ENCODE assay signal across 8 mouse cellular contexts in genomic region chr17:28232475-28233060, GRCm38 (mm10). TPM values are rescaled to one million over a fixed set of nuclear protein-coding genes. Genes with fewer than 3 reads are reported as not detected.
DNase-seq lines count a peak whose midpoint lies in the region; ATAC-seq lines count a peak whose summit lies in the region.

Gene Ppard (plus strand): TSS chr17:28232700.

- peak within 1 kb of the TSS; percentile 96 for H3K9ac ChIP-seq in heart, embryonic 13.5 days
- peak within 1 kb of the TSS; percentile 96 for H3K9ac ChIP-seq in liver, embryonic 12.5 days
- H3K9ac ChIP-seq in stomach, embryonic 15.5 days, result peak within 1 kb of the TSS; percentile 95

- peak within 1 kb of the TSS; percentile 82 for H3K27ac ChIP-seq in heart, embryonic 13.5 days (replicated peaks)
- peak within 1 kb of the TSS; percentile 81 for H3K27ac ChIP-seq in liver, embryonic 12.5 days
- peak within 1 kb of the TSS; percentile 91 for H3K27ac ChIP-seq in stomach, embryonic 15.5 days

- no peaks in the 10 kb centered on the region for H3K9me3 ChIP-seq in heart, embryonic 13.5 days
- H3K9me3 ChIP-seq in liver, embryonic 12.5 days (replicated peaks), result no peaks in the 10 kb centered on the region
- no peaks in the 10 kb centered on the region for H3K9me3 ChIP-seq in stomach, embryonic 15.5 days

- WGBS in heart, embryonic 13.5 days, result under 1% methylated on average over 47 of the region's 57 CpGs
- 3% methylated on average over 46 of the region's 57 CpGs for WGBS in liver, embryonic 12.5 days (ENCODE audit: insufficient replicate concordance)
- under 1% methylated on average over 45 of the region's 57 CpGs for WGBS in stomach, embryonic 15.5 days

- DNase-seq in CD4-positive helper T cell, adult 2 months (ENCODE audit: low read depth, low spot score), result peak; percentile 96
- DNase-seq in brain, embryonic 18.5 days (ENCODE audit: low read depth, low spot score), result peak; percentile 82
- peak; percentile 100 for DNase-seq in kidney, postnatal 10 days
- DNase-seq in natural killer cell, adult 2 months (ENCODE audit: low spot score in 2 of 2), result peak; percentile 96 to 97

- H3K4me2 ChIP-seq in heart, embryonic 13.5 days, result peak within 1 kb of the TSS; percentile 92
- H3K4me2 ChIP-seq in liver, embryonic 12.5 days, result peak within 1 kb of the TSS; percentile 74
- peak within 1 kb of the TSS; percentile 87 for H3K4me2 ChIP-seq in stomach, embryonic 15.5 days

- ATAC-seq in erythroid progenitor cell, adult 5-6 weeks (replicated peaks; ENCODE audit: low FRiP score, poor library complexity, severe bottlenecking), result peak; percentile 97
- ATAC-seq in heart, embryonic 13.5 days (ENCODE audit: extremely low read depth, insufficient number of reproducible peaks, low FRiP score, low TSS enrichment), result peak; percentile 89
- ATAC-seq in liver, embryonic 12.5 days, result peak; percentile 89
- peak; percentile 94 for ATAC-seq in stomach, embryonic 15.5 days (ENCODE audit: insufficient read depth, low FRiP score, low read depth)

- peak within 1 kb of the TSS; percentile 85 for H3K4me3 ChIP-seq in heart, embryonic 13.5 days
- H3K4me3 ChIP-seq in liver, embryonic 12.5 days, result peak within 1 kb of the TSS; percentile 86
- peak within 1 kb of the TSS; percentile 90 for H3K4me3 ChIP-seq in stomach, embryonic 15.5 days (replicated peaks)

- H3K27me3 ChIP-seq in heart, embryonic 13.5 days (replicated peaks), result peaks cover 7% of the 10 kb centered on the region
- no peaks in the 10 kb centered on the region for H3K27me3 ChIP-seq in liver, embryonic 12.5 days (replicated peaks)
- H3K27me3 ChIP-seq in stomach, embryonic 15.5 days (replicated peaks), result no peaks in the 10 kb centered on the region

- peaks cover 18% of the 10 kb centered on the region for H3K4me1 ChIP-seq in heart, embryonic 13.5 days
- H3K4me1 ChIP-seq in liver, embryonic 12.5 days, result peaks cover 54% of the 10 kb centered on the region
- H3K4me1 ChIP-seq in stomach, embryonic 15.5 days, result peaks cover 17% of the 10 kb centered on the region

- H3K36me3 ChIP-seq in heart, embryonic 13.5 days, result peaks cover 7% of the 10 kb centered on the region; the same call in 1 of the 2 replicates
- H3K36me3 ChIP-seq in liver, embryonic 12.5 days, result peaks cover 23% of the 10 kb centered on the region
- peaks cover 5% of the 10 kb centered on the region; the same call in 1 of the 2 replicates for H3K36me3 ChIP-seq in stomach, embryonic 15.5 days

RNA-seq across cellular contexts. Expression of gene Ppard, which starts in this region (rescaled TPM):
- total RNA-seq in erythroid progenitor cell, adult 5-6 weeks (2015; ENCODE audit: low replicate concordance), result 2.9 and 4.0 TPM in 2 replicates
- total RNA-seq in erythroid progenitor cell, adult 5-6 weeks (2017; ENCODE audit: low replicate concordance), result 1.7 TPM in 1 of 2 replicates, not detected in the other
- 1.1 and 1.5 TPM in 2 replicates for polyA plus RNA-seq in heart, embryonic 13.5 days (2015; fragmentation: Nextera tagmentation; extraction: Ambion mirVana)
- 2.0 and 2.1 TPM in 2 replicates for polyA plus RNA-seq in liver, embryonic 12.5 days (2016; fragmentation: Nextera tagmentation; extraction: Ambion mirVana)
- polyA plus RNA-seq in stomach, embryonic 15.5 days (2015; fragmentation: Nextera tagmentation; extraction: Ambion mirVana), result 3.3 and 4.6 TPM in 2 replicates

Comparison
In these comparisons a context has a peak if more than half of its experiments do, and no peak if none do; other contexts are left out.
1. Peak in every context shown above with its lines: DNase-seq, ATAC-seq, H3K4me3 ChIP-seq and H3K27ac ChIP-seq.